Mouse (Mus musculus) CD4-positive naive resting alpha-beta T cell, adult 76 days (primary cell): Measurements from ENCODE around the gene Pde5a. TPM values are rescaled to one million over a fixed set of nuclear protein-coding genes. Genes with fewer than 3 reads are reported as not detected.

Source experiments
- total RNA-seq: library from RNA; stranded (reverse); gene quantifications from one replicate; pipeline ENCODE4 v1.2.4, GENCODE M21; 2023

Pde5a gene
- total RNA-seq = 1.1 TPM

DNA sequence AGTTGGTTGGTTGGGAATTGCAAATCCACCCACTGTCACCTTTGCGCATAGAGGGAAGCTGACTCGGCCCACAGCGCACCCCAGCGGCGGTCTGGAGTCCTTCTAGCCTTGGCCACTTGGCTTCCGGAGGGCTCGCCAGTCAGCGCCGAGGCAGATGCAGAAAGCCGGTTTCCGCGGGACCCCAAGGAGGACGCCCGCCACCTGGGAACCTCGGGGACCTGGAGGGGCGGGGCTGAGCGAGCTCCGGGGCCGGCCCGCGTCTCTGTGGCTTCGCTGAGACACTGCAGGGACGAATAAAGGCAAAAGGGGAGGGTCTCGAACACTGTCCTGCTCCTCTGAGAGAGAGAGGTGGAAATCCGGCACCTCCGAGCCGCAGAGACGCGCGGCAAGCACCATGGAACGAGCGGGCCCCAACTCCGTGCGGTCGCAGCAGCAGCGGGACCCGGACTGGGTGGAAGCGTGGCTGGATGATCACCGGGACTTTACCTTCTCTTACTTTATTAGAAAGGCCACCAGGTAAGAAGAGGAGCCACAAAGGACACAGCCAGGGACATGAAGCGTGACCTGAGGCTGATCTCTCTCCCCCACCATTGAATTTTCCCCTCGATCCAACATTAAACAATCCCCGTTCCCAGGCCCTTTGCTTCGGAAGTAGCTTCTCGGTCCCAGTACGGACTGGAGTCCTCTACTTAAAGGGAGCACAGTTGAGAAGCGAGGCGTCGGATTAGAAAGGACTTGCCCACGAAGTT, at the start of gene Pde5a:
TSS of gene Pde5a (plus strand) at position 96 of the 749 bp plus-strand sequence.

DNA sequence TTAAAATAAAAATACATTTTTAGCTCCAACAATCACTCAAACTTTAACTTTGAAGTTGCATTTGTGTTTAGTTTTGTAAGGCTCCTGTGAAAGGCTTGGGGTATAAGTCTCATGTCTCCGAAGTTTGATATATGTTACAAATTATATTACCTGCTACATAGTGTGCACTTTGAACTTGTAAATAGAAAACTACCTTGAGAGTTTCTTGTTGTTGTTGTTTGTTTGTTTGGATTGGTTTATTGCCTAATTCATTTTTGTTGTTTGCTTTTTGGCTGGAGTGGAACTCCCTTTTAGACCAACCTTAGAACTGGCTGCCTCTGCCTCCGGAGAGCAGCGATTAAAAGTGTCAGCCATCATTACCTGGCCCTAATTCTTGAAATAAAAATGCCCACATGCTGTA, 166.0 kb downstream of the Pde5a start, which contains the start of gene Fabp2:
TSS of gene Fabp2 (plus strand) at position 301 of the 400 bp plus-strand sequence.

Other genes with a start within 250 kb of the Pde5a start
- 1.7 TPM for gene Fnbp1l, start 109.2 kb upstream of the Pde5a start, total RNA-seq
- not detected for gene Fabp2, start 166.1 kb downstream of the Pde5a start, total RNA-seq
- not detected for gene Gm10959, start 190.4 kb downstream of the Pde5a start, total RNA-seq
- 23.5 TPM for gene 1810037I17Rik, start 195.3 kb downstream of the Pde5a start, total RNA-seq